Mouse (Mus musculus): ENCODE measurements around the gene Ttc23. TPM values are rescaled to one million over a fixed set of nuclear protein-coding genes. Genes with fewer than 3 reads are reported as not detected.

The Ttc23 gene
- polyA plus RNA-seq, 1 experiment from 2014 or later = 27.5 TPM

GRCm38 (mm10) chr7:67692791-67693538, 45.8 kb downstream of the Ttc23 start:
- H3K4me3 ChIP-seq (ENCODE audit: low read depth, low read length) = no peak overlapping the region
- peaks cover 7% of the 10 kb centered on the region; the same call in 1 of the 2 replicates for H3K36me3 ChIP-seq (ENCODE audit: control insufficient read depth, insufficient read depth, low read length)
- H3K4me1 ChIP-seq (replicated peaks; ENCODE audit: control insufficient read depth, insufficient read depth, low read length) = no peaks in the 10 kb centered on the region
- H3K27ac ChIP-seq (ENCODE audit: low read depth) = no peak overlapping the region
- no peaks in the 10 kb centered on the region for H3K9me3 ChIP-seq (ENCODE audit: control insufficient read depth, low read length)
- no peak overlapping the region for H3K9ac ChIP-seq (ENCODE audit: low read length)
- ATAC-seq (replicated peaks; ENCODE audit: low FRiP score, low TSS enrichment, low read depth) (no peak), DNase-seq (ENCODE audit: low spot score) (no peak)
- 93% methylated on average over 23 of the region's 23 CpGs for WGBS
- no peak overlapping the region for H3K4me2 ChIP-seq (ENCODE audit: low read length)
- H3K27me3 ChIP-seq (replicated peaks; ENCODE audit: control insufficient read depth, insufficient read depth, low read length) = no peaks in the 10 kb centered on the region

DNA sequence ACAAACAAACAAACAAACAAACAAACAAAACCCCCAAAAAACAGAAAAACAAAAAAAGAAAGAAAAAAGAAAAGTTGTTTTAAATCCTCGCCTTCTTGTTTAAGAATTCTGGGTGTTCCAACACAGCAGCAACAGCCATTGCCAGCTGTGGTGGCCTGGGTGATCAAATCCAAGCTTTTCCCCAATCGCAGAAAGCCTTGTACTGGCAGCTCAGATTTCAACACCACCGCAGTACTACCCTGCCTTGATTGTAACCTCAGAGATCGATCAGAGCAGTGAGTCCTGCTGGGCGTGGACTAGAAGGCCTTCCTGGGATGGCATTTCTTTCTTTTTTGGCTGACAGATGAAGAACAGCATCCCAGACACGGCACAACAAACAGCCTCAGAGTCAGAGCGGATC, 48.7 kb downstream of the Ttc23 start:
- H3K27ac ChIP-seq (ENCODE audit: low read depth) = no peak overlapping the region
- H3K9ac ChIP-seq (ENCODE audit: low read length) = no peak overlapping the region
- WGBS = 82% methylated on average over 7 of the region's 7 CpGs
- H3K4me3 ChIP-seq (ENCODE audit: low read depth, low read length) = no peak overlapping the region
- 0 out of 2 replicates have a peak, but pooled peaks cover 3% of the 10 kb centered on the region for H3K4me1 ChIP-seq (replicated peaks; ENCODE audit: control insufficient read depth, insufficient read depth, low read length)
- no peaks in the 10 kb centered on the region for H3K27me3 ChIP-seq (replicated peaks; ENCODE audit: control insufficient read depth, insufficient read depth, low read length)
- ATAC-seq (replicated peaks; ENCODE audit: low FRiP score, low TSS enrichment, low read depth) = no peak
- no peaks in the 10 kb centered on the region for H3K9me3 ChIP-seq (ENCODE audit: control insufficient read depth, low read length)
- H3K4me2 ChIP-seq (ENCODE audit: low read length) = no peak overlapping the region
- H3K36me3 ChIP-seq (ENCODE audit: control insufficient read depth, insufficient read depth, low read length) = peaks cover 15% of the 10 kb centered on the region; the same call in 1 of the 2 replicates
- DNase-seq (ENCODE audit: low spot score) = no peak

DNA sequence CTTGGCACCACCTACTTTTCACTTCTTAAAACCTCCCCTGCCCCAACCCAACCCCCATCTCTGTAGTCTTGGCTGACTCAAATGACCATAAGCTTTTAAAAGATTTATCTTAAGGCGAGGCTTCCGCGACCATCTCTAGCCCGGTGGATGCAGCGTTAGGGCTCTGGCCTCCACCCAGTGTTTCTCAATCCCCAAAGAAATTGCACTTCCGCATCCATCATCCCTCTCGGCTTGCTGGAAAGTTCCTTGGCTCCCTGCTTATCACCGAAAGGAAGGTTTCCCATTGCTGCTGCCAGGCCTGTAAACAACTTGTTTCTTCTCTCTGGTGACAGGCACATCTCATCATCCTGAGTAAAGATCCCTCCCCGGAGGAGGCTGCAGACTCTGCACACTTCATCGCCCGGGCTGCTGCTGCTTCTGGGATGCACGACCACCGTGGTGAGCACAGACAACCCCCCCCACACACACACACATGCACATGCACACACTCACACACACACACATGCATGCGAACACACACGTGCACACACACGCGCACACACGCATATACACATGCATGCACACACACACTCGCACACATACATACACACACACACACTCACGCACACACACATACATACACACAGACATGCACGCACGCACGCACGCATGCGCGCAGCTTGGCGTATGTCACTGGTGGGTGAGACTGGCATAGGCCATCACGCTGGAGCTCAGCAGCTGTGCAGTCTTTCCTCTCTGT, 50.9 kb downstream of the Ttc23 start:
- ATAC-seq (replicated peaks; ENCODE audit: low FRiP score, low TSS enrichment, low read depth) (no peak), DNase-seq (ENCODE audit: low spot score) (no peak)
- Histone ChIP-seq H3K4me1 (replicated peaks; ENCODE audit: control insufficient read depth, insufficient read depth, low read length) (0 out of 2 replicates have a peak, but pooled peaks cover 5% of the 10 kb centered on the region), H3K27ac (ENCODE audit: low read depth) (no peak overlapping the region), H3K27me3 (replicated peaks; ENCODE audit: control insufficient read depth, insufficient read depth, low read length) (no peaks in the 10 kb centered on the region), H3K36me3 (ENCODE audit: control insufficient read depth, insufficient read depth, low read length) (peaks cover 15% of the 10 kb centered on the region; the same call in 1 of the 2 replicates), H3K4me2 (ENCODE audit: low read length) (no peak overlapping the region), H3K4me3 (ENCODE audit: low read depth, low read length) (no peak overlapping the region), H3K9ac (ENCODE audit: low read length) (no peak overlapping the region), H3K9me3 (ENCODE audit: control insufficient read depth, low read length) (no peaks in the 10 kb centered on the region)
- WGBS = 91% methylated on average over 28 of the region's 28 CpGs

DNA sequence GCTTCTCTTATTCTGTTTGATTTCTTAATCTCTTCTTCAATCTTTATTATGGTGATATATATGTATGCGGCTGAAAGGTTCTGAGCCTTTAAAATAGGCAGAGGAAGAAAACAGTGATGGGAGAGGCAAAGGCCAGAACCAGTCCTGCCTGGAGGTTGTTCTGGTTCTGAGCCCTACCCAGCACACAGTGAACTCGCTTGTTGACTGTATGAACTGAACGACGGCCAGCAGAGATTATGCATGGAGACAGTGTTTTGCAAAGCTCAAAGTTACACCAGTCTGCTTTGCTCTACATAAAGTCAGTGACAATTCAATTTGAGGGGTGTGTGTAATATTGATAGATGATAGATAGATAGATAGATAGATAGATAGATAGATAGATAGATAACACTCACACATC, 52.1 kb downstream of the Ttc23 start:
- H3K9me3 ChIP-seq (ENCODE audit: control insufficient read depth, low read length) = no peaks in the 10 kb centered on the region
- H3K9ac ChIP-seq (ENCODE audit: low read length) = no peak overlapping the region
- no peaks in the 10 kb centered on the region for H3K27me3 ChIP-seq (replicated peaks; ENCODE audit: control insufficient read depth, insufficient read depth, low read length)
- 0 out of 2 replicates have a peak, but pooled peaks cover 5% of the 10 kb centered on the region for H3K4me1 ChIP-seq (replicated peaks; ENCODE audit: control insufficient read depth, insufficient read depth, low read length)
- WGBS = 88% methylated on average over 4 of the region's 4 CpGs
- ATAC-seq (replicated peaks; ENCODE audit: low FRiP score, low TSS enrichment, low read depth) (no peak), DNase-seq (ENCODE audit: low spot score) (no peak)
- H3K4me2 ChIP-seq (ENCODE audit: low read length) = no peak overlapping the region
- H3K27ac ChIP-seq (ENCODE audit: low read depth) = no peak overlapping the region
- H3K4me3 ChIP-seq (ENCODE audit: low read depth, low read length) = no peak overlapping the region
- H3K36me3 ChIP-seq (ENCODE audit: control insufficient read depth, insufficient read depth, low read length) = peaks cover 20% of the 10 kb centered on the region; the same call in 1 of the 2 replicates

DNA sequence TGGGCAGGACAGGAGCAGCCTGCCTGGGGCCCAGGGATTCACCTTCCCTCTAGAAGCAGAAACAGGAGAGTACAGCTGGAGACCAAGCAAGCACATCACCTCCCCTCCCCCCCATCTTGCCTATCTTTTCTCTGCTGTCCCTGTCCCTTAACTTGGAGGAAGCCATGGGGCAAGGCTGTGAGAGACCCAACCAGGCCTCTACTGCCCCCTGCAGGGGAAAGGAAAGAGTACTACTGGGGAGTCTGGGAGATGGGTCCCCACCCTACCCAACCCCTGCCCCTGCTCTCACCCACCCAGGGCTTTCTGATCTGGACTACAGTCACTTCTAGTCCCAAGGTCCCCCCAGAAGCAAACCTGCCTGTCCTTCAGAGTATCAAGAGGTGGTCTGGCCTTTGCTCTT, 53.6 kb downstream of the Ttc23 start:
- H3K4me2 ChIP-seq (ENCODE audit: low read length) = no peak overlapping the region
- peak overlapping the region; percentile 64; the same call in 1 of the 2 replicates for H3K27ac ChIP-seq (ENCODE audit: low read depth)
- H3K4me1 ChIP-seq (replicated peaks; ENCODE audit: control insufficient read depth, insufficient read depth, low read length) = 0 out of 2 replicates have a peak, but pooled peaks cover 5% of the 10 kb centered on the region
- ATAC-seq (replicated peaks; ENCODE audit: low FRiP score, low TSS enrichment, low read depth) = no peak; the same call in 1 of the 2 replicates
- no peaks in the 10 kb centered on the region for H3K27me3 ChIP-seq (replicated peaks; ENCODE audit: control insufficient read depth, insufficient read depth, low read length)
- H3K9me3 ChIP-seq (ENCODE audit: control insufficient read depth, low read length) = no peaks in the 10 kb centered on the region
- H3K36me3 ChIP-seq (ENCODE audit: control insufficient read depth, insufficient read depth, low read length) = peaks cover 25% of the 10 kb centered on the region; the same call in 1 of the 2 replicates
- H3K9ac ChIP-seq (ENCODE audit: low read length) = no peak overlapping the region
- peak; percentile 64 for DNase-seq (ENCODE audit: low spot score)
- no peak overlapping the region for H3K4me3 ChIP-seq (ENCODE audit: low read depth, low read length)

DNA sequence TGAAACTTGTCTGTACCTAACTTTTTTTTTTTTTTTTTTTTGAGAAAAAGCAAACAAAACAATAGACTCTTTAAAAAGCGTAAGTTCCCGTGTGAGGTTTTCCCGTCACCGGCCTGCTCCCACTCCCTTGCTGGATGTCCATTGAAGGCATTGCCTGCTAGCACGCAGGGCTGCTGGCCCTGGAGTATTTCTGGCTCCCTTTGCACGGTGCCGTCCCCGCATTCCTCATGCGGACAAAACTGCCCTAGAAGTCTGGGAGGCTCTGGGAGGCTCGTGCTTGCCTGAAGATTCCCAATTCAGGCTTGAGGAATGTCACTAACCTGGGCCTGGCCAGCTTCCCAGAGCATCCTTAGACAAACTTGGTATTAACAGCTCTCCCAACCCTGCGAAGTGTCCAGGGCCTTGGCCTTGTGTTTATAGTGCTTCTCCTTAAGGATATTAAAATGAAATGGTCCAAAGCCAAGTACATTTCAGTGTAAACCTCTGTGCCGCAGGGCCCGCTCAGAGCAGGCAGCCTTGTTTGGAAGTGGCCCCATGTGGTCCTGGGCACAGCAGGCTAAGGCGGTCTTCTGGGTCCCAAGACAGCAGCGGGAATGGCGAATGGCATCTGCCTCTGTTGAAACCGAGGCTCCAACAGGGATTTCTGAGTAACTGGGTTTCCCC, 54.2 kb downstream of the Ttc23 start:
- Histone ChIP-seq H3K9me3 (ENCODE audit: control insufficient read depth, low read length) (no peaks in the 10 kb centered on the region), H3K9ac (ENCODE audit: low read length) (no peak overlapping the region), H3K4me2 (ENCODE audit: low read length) (no peak overlapping the region), H3K27ac (ENCODE audit: low read depth) (peak overlapping the region; percentile 64), H3K4me1 (replicated peaks; ENCODE audit: control insufficient read depth, insufficient read depth, low read length) (0 out of 2 replicates have a peak, but pooled peaks cover 5% of the 10 kb centered on the region), H3K36me3 (ENCODE audit: control insufficient read depth, insufficient read depth, low read length) (peaks cover 25% of the 10 kb centered on the region; the same call in 1 of the 2 replicates), H3K4me3 (ENCODE audit: low read depth, low read length) (no peak overlapping the region), H3K27me3 (replicated peaks; ENCODE audit: control insufficient read depth, insufficient read depth, low read length) (no peaks in the 10 kb centered on the region)
- ATAC-seq (replicated peaks; ENCODE audit: low FRiP score, low TSS enrichment, low read depth) (no peak), DNase-seq (ENCODE audit: low spot score) (no peak)
- 61% methylated on average over 17 of the region's 17 CpGs for WGBS

GRCm38 (mm10) chr7:67708160-67708559, 61.0 kb downstream of the Ttc23 start:
- Histone ChIP-seq H3K27me3 (replicated peaks; ENCODE audit: control insufficient read depth, insufficient read depth, low read length) (no peaks in the 10 kb centered on the region), H3K4me1 (replicated peaks; ENCODE audit: control insufficient read depth, insufficient read depth, low read length) (no peaks in the 10 kb centered on the region; the same call in 1 of the 2 replicates), H3K27ac (ENCODE audit: low read depth) (no peak overlapping the region), H3K4me2 (ENCODE audit: low read length) (no peak overlapping the region), H3K4me3 (ENCODE audit: low read depth, low read length) (no peak overlapping the region), H3K36me3 (ENCODE audit: control insufficient read depth, insufficient read depth, low read length) (peaks cover 54% of the 10 kb centered on the region), H3K9ac (ENCODE audit: low read length) (no peak overlapping the region), H3K9me3 (ENCODE audit: control insufficient read depth, low read length) (no peaks in the 10 kb centered on the region)
- ATAC-seq (replicated peaks; ENCODE audit: low FRiP score, low TSS enrichment, low read depth) = no peak
- 83% methylated on average over 6 of the region's 6 CpGs for WGBS
- DNase-seq (ENCODE audit: low spot score) = no peak

DNA sequence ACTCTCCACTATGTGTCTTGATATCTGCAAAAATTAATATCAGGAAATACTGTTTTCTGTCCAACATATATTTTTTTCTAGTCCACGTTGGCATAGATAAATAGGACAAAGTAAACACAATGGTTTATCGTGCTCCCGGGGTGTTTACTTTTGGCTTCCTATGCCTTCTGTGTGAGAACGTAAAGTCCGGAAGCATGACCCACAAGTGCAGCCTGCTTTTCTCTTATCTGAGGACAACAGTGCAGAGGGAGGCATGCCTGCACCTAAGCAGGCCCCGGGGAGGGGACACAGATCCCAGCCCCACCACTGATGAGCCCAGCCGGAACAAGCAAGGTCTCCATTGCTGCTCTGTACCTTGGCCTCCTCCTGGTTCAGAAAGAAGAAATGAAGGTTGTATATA, 63.0 kb downstream of the Ttc23 start:
- H3K9me3 ChIP-seq (ENCODE audit: control insufficient read depth, low read length) = no peaks in the 10 kb centered on the region
- 56% methylated on average over 7 of the region's 7 CpGs for WGBS
- no peaks in the 10 kb centered on the region for H3K27me3 ChIP-seq (replicated peaks; ENCODE audit: control insufficient read depth, insufficient read depth, low read length)
- no peak overlapping the region for H3K27ac ChIP-seq (ENCODE audit: low read depth)
- peaks cover 53% of the 10 kb centered on the region for H3K36me3 ChIP-seq (ENCODE audit: control insufficient read depth, insufficient read depth, low read length)
- H3K4me1 ChIP-seq (replicated peaks; ENCODE audit: control insufficient read depth, insufficient read depth, low read length) = no peaks in the 10 kb centered on the region; the same call in 1 of the 2 replicates
- DNase-seq (ENCODE audit: low spot score) (no peak), ATAC-seq (replicated peaks; ENCODE audit: low FRiP score, low TSS enrichment, low read depth) (no peak)
- no peak overlapping the region for H3K9ac ChIP-seq (ENCODE audit: low read length)
- no peak overlapping the region for H3K4me2 ChIP-seq (ENCODE audit: low read length)
- no peak overlapping the region for H3K4me3 ChIP-seq (ENCODE audit: low read depth, low read length)

All from intestine, embryonic 14.5 days (tissue).